Mouse (Mus musculus) lung, embryonic 16.5 days (tissue): ENCODE measurements at regions not wholly inside any gene's neighbourhood (a gene's known extent, or its start where the extent isn't known, plus 50 kb on each side); places are given as distances from the start of the nearest gene placed in this dataset.

Source experiments
- ATAC-seq: fragments of 200-750 bp; cut with Nextera tagmentation; 2 replicates; pipeline ENCODE4 v1.8.0; 2017; ENCODE audit warnings: low read depth, mild to moderate bottlenecking, moderate library complexity
- H3K27ac ChIP-seq: fragments of 300-500 bp; sonication (generic); 2 replicates; pipeline ENCODE4 v1.5.1; 2014; ENCODE audit warnings: mild to moderate bottlenecking, control low read depth, low read length
- H3K27me3 ChIP-seq: fragments of 300-500 bp; sonication (generic); 2 replicates; pipeline ENCODE4 v1.6.1; 2014; ENCODE audit warnings: low read depth, low read length, mixed read lengths; ENCODE audit not compliant: control insufficient read depth, insufficient read depth
- H3K36me3 ChIP-seq: fragments of 300-500 bp; sonication (generic); 2 replicates; pipeline ENCODE4 v1.6.1; 2014; ENCODE audit warnings: low read length; ENCODE audit not compliant: control insufficient read depth, insufficient read depth
- H3K4me1 ChIP-seq: fragments of 300-500 bp; sonication (generic); replicated peaks from 2 replicates; pipeline ENCODE4 v1.6.1; 2014; ENCODE audit warnings: low read length, mixed read lengths; ENCODE audit not compliant: control insufficient read depth, insufficient read depth
- H3K4me2 ChIP-seq: fragments of 300-500 bp; sonication (generic); 2 replicates; pipeline ENCODE4 v1.6.1; 2014; ENCODE audit warnings: low read depth, low read length, control low read depth
- H3K4me3 ChIP-seq: fragments of 300-500 bp; sonication (generic); 2 replicates; pipeline ENCODE4 v1.5.1; 2014; ENCODE audit warnings: mild to moderate bottlenecking, low read length, control low read depth
- H3K9ac ChIP-seq: fragments of 300-500 bp; sonication (generic); 2 replicates; pipeline ENCODE4 v1.6.1; 2014; ENCODE audit warnings: low read length, control low read depth
- H3K9me3 ChIP-seq: fragments of 300-500 bp; sonication (generic); 2 replicates; pipeline ENCODE4 v1.6.1; 2016; ENCODE audit warnings: low read length; ENCODE audit not compliant: control insufficient read depth
- WGBS: fragments of 180-500 bp; shearing (Covaris S2); extraction: QIAGEN DNeasy Blood & Tissue Kit; methylation state at CpG from one replicate; pipeline ENCODE4 v1.1.7; 2014; 5-methylcytosine and 5-hydroxymethylcytosine counted together

DNA sequence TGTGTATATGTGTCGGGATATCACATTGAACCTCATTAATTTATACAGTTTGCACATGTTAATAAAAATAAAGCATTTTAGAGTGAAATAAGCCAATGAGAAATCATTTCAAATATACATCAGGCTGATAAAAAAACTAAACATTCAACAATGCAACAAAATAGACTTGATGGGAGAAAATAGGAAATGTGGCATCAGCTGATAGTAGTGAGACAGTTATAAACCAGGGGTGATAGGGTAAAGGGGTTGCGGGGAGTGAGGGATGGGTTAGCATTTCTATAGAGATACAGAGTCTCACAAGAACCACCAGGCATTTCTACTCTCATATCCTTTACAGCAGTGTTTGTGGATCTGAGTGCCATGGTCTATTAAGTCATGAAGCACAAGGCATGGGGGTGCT, 108.6 kb upstream of the Mvb12b start:
- Histone ChIP-seq H3K27me3 (no peaks in the 10 kb centered on the region), H3K4me3 (no peak overlapping the region), H3K36me3 (no peaks in the 10 kb centered on the region), H3K4me1 (no peaks in the 10 kb centered on the region), H3K9me3 (peaks cover 3% of the 10 kb centered on the region), H3K27ac (no peak overlapping the region), H3K4me2 (no peak overlapping the region), H3K9ac (no peak overlapping the region)
- WGBS, result 93% methylated on average over 2 of the region's 2 CpGs
- ATAC-seq, result no peak

DNA sequence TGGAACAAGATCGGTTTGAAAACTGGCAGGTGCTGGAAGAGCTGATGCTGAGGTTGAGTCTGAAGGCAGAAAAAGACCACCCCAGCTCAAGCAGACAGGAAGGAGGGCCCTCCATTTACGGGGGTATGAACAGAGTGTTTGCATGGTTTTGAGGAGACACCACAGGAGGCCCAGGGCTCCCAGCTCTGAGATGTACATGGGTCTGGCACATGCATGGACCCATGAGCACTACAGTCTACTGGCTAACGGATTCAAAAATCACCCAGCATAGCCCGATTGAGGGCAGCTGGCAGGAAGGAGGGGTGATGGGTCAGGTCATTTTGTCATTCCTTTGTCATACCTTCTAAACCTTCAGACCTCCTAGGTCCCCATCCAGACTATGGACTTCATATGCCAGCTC, 103.6 kb upstream of the Mvb12b start:
- no peak overlapping the region for H3K4me3 ChIP-seq
- 80% methylated on average over 4 of the region's 4 CpGs for WGBS

DNA sequence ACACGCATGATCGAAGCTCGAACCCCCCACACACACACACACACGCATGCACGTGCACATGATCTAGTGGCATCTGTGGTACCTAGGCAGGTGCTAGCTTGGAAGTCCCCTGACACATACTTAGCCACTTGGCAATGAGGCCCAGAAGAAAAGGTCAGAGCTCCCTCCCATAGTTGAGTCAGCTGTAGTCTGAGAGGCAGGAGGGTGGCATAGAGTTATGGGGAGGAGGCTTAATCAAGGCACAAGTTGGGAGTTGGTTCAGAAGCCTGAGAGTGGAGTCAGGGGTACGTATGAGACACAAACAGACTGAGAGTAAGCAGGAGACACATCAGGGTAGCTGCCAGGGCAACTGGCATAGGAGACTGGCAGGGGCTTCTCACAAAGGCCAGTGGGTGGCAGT, 103.0 kb upstream of the Mvb12b start:
- Histone ChIP-seq H3K9ac (no peak overlapping the region), H3K4me3 (no peak overlapping the region), H3K4me2 (no peak overlapping the region), H3K27me3 (no peaks in the 10 kb centered on the region), H3K9me3 (peaks cover 3% of the 10 kb centered on the region), H3K27ac (no peak overlapping the region), H3K36me3 (no peaks in the 10 kb centered on the region), H3K4me1 (no peaks in the 10 kb centered on the region)
- no peak for ATAC-seq
- 88% methylated on average over 6 of the region's 6 CpGs for WGBS

More for the DNA sequence above, 103.6 kb upstream of the Mvb12b start:
- Histone ChIP-seq H3K9ac (no peak overlapping the region), H3K27me3 (no peaks in the 10 kb centered on the region), H3K27ac (no peak overlapping the region), H3K36me3 (no peaks in the 10 kb centered on the region), H3K4me1 (no peaks in the 10 kb centered on the region), H3K9me3 (peaks cover 3% of the 10 kb centered on the region), H3K4me2 (no peak overlapping the region)
- no peak for ATAC-seq

- H3K27me3 ChIP-seq, result no peaks in the 10 kb centered on the region
- no peak overlapping the region for H3K4me2 ChIP-seq
- H3K9ac ChIP-seq, result no peak overlapping the region
- no peak for ATAC-seq
- 54% methylated on average over 12 of the region's 12 CpGs for WGBS
- H3K36me3 ChIP-seq, result no peaks in the 10 kb centered on the region
- H3K9me3 ChIP-seq, result peaks cover 3% of the 10 kb centered on the region
- no peak overlapping the region for H3K4me3 ChIP-seq
- H3K27ac ChIP-seq, result no peak overlapping the region
- no peaks in the 10 kb centered on the region for H3K4me1 ChIP-seq
These were observed 102.0 kb upstream of the Mvb12b start for GRCm38 (mm10) chr2:33989555-33990370.

DNA sequence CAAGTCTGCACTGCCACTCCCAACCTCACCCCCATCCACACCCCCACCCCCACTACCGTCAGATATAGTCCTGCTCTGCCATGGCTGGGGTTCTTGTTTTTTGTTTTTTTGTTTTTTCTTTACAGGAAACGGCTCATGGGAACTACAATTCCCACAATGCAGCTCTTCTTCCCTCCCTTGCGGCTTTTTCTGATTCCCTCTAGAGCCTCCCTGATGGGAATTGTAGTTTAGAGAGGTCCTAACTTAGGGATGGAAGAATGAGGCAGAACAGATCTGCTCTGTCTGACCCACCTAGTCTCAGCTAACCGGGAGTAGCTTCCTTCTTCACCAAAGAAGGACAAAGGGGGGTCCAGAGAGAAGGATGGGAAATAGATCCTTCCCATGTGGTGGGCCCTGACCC, 98.7 kb upstream of the Mvb12b start:
- Histone ChIP-seq H3K9me3 (no peaks in the 10 kb centered on the region), H3K4me1 (no peaks in the 10 kb centered on the region), H3K27me3 (no peaks in the 10 kb centered on the region), H3K4me3 (no peak overlapping the region), H3K4me2 (0 out of 2 replicates have a peak overlapping the region, but pooled peaks have one; percentile 28), H3K9ac (no peak overlapping the region), H3K27ac (no peak overlapping the region), H3K36me3 (no peaks in the 10 kb centered on the region)
- 24% methylated on average over 4 of the region's 4 CpGs for WGBS
- peak; percentile 41; the same call in 1 of the 2 replicates for ATAC-seq

- Histone ChIP-seq H3K27me3 (no peaks in the 10 kb centered on the region), H3K4me3 (no peak overlapping the region), H3K36me3 (no peaks in the 10 kb centered on the region), H3K4me2 (no peak overlapping the region), H3K9ac (no peak overlapping the region), H3K27ac (no peak overlapping the region), H3K9me3 (no peaks in the 10 kb centered on the region), H3K4me1 (no peaks in the 10 kb centered on the region)
- no peak for ATAC-seq
- 70% methylated on average over 11 of the region's 11 CpGs for WGBS
These were observed 97.6 kb upstream of the Mvb12b start for GRCm38 (mm10) chr2:33985316-33985715.

DNA sequence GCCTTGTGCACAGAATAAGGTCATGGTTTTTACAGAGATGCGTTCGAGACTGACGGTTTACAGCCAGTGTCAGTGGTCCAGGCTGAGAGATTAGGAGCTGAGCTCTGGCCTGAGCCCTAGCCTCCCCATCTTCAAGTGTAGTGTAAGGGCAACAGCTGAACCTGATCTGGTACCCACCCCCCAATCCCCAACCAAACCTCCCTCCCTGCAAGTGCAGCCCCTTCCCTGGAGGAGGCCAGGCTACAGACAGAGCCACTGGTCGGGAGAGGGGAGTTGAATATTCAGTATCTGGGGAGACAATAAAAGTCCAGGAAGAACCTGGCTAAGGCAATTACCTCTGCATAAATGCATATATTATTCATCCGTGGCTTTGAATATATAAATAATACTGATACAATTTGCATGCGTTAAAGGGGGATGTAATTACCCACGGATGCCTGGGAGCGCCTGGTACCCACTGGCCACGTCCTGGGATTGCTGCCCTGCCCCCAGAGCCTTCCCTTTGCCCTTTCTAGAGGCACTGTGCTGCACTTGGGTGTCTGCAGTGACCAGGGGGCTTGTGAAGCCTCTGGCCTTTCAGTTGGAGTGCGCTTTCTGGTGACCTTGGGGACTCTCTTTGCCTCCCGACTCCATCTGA, 95.5 kb upstream of the Mvb12b start:
- WGBS, result 50% methylated on average over 11 of the region's 11 CpGs
- Histone ChIP-seq H3K4me2 (no peak overlapping the region), H3K27ac (no peak overlapping the region), H3K9me3 (no peaks in the 10 kb centered on the region), H3K4me3 (no peak overlapping the region), H3K36me3 (no peaks in the 10 kb centered on the region), H3K4me1 (no peaks in the 10 kb centered on the region), H3K27me3 (no peaks in the 10 kb centered on the region), H3K9ac (no peak overlapping the region)
- ATAC-seq, result no peak

DNA sequence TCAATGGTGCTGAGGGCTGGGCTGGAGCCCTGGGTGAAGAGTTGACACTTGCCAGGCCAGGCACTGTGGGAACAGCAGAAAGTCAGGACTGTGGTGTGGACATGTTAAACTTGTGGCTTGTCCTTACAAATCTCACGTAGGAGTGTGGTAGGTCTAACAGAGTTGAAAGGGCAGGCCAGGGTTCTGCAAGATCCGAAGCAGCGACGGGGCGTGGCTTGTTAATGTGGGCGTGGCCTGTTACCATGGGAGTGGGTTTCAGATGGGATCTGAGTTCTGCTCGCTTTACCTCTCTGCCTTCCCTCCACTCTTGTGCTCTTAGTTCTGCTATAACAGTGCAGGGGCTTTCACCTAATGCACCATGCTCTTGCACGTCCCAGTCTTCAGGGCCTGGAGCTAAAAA, 94.2 kb upstream of the Mvb12b start:
- H3K4me1 ChIP-seq, result no peaks in the 10 kb centered on the region
- no peaks in the 10 kb centered on the region for H3K36me3 ChIP-seq
- no peak overlapping the region for H3K4me2 ChIP-seq
- no peak for ATAC-seq
- no peaks in the 10 kb centered on the region for H3K27me3 ChIP-seq
- no peak overlapping the region for H3K27ac ChIP-seq
- no peak overlapping the region for H3K9ac ChIP-seq
- WGBS, result 34% methylated on average over 8 of the region's 8 CpGs
- no peak overlapping the region for H3K4me3 ChIP-seq
- H3K9me3 ChIP-seq, result no peaks in the 10 kb centered on the region

DNA sequence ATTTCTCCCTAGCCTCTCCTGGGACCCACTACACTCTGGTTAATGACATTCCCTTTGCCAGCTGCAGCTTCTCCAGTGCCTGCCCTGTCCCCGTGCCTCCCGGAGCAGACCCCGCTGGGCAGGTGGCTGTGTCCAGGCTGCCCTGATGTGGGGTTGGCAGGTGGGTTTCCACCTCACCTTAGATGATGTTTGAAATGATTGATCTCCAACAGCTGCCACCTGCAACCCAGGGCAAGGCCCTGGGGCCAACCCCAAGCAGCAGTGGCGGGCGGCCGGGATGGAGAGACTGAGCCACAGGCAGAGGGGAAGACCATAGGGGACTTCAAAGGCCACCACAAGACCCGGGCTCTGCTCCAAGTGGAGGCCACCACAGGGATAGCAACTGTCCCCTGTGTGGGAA, 93.6 kb upstream of the Mvb12b start:
- no peaks in the 10 kb centered on the region for H3K9me3 ChIP-seq
- H3K4me2 ChIP-seq, result no peak overlapping the region
- no peak overlapping the region for H3K9ac ChIP-seq
- H3K27ac ChIP-seq, result no peak overlapping the region
- H3K27me3 ChIP-seq, result no peaks in the 10 kb centered on the region
- H3K36me3 ChIP-seq, result no peaks in the 10 kb centered on the region
- 80% methylated on average over 7 of the region's 7 CpGs for whole genome bisulfite sequencing
- H3K4me1 ChIP-seq, result no peaks in the 10 kb centered on the region
- ATAC-seq, result no peak
- no peak overlapping the region for H3K4me3 ChIP-seq
